Mouse (Mus musculus): ENCODE measurements around the gene Pecam1. TPM values are rescaled to one million over a fixed set of nuclear protein-coding genes. Genes with fewer than 3 reads are reported as not detected.

Gene Pecam1
- polyA plus RNA-seq, 1 experiment from 2014 or later, result 172 TPM

DNA sequence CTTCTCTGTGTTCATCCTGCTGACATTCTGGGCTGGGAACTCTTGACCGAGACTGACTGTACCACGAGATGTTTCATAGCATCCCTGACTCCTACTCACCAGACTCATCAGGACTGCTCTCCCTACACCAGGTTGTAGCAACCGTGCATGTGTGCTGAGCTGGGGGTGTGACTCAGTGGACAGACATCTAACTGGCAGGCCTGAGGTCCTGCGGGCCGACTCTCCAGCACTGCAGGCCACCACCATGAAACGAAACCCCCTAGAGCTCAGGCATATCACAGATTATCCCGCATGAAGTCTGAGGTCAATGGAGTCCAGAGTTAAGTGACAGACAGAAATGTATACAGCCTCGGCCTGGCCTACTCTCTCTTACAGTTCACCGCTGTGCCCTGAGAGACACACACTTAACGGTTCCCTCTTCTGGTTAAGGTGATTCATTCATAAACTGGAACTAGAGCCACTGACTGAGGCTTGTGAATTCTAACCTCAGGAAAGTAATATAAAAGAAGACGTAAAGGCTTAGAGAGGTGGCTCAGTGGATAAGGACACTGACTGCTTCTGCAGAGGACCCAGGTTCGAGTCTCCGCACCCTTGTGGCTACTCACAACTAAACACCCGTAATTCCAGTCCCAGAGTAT, 83.8 kb downstream of the Pecam1 start:
- WGBS, result 79% methylated on average over 14 of the region's 14 CpGs
- no peak for DNase-seq (ENCODE audit: low spot score)
- TF ChIP-seq CTCF (IDR thresholded peaks at IDR 0.05), result no peak
- TF ChIP-seq EP300 (IDR thresholded peaks at IDR 0.05), result no peak
- Histone ChIP-seq H3K4me3 (ENCODE audit: low read depth, low read length) (no peak overlapping the region), H3K9ac (replicated peaks; ENCODE audit: low read depth) (no peak overlapping the region), H3K36me3 (ENCODE audit: insufficient read depth, low read length) (no peaks in the 10 kb centered on the region), H3K27ac (ENCODE audit: low read length) (peak overlapping the region; percentile 40), H3K27me3 (replicated peaks; ENCODE audit: insufficient read depth, low read length) (no peaks in the 10 kb centered on the region), H3K9me3 (ENCODE audit: low read length) (no peaks in the 10 kb centered on the region), H3K4me2 (replicated peaks; ENCODE audit: low read depth, low read length) (no peak overlapping the region), H3K4me1 (ENCODE audit: insufficient read depth, low read depth, low read length) (peaks cover 10% of the 10 kb centered on the region; the same call in 1 of the 2 replicates)
- ATAC-seq, result no peak

- Histone ChIP-seq H3K4me2 (replicated peaks; ENCODE audit: low read depth, low read length) (no peak overlapping the region), H3K36me3 (ENCODE audit: insufficient read depth, low read length) (no peaks in the 10 kb centered on the region), H3K27ac (ENCODE audit: low read length) (peak overlapping the region; percentile 40), H3K4me3 (ENCODE audit: low read depth, low read length) (no peak overlapping the region), H3K9ac (replicated peaks; ENCODE audit: low read depth) (no peak overlapping the region), H3K4me1 (ENCODE audit: insufficient read depth, low read depth, low read length) (peaks cover 10% of the 10 kb centered on the region; the same call in 1 of the 2 replicates), H3K9me3 (ENCODE audit: low read length) (no peaks in the 10 kb centered on the region), H3K27me3 (replicated peaks; ENCODE audit: insufficient read depth, low read length) (no peaks in the 10 kb centered on the region)
- no peak for DNase-seq (ENCODE audit: low spot score)
- ATAC-seq, result no peak
- TF ChIP-seq EP300 (IDR thresholded peaks at IDR 0.05), result no peak
- TF ChIP-seq CTCF (IDR thresholded peaks at IDR 0.05), result no peak
- 79% methylated on average over 2 of the region's 2 CpGs for WGBS
These were observed 84.6 kb downstream of the Pecam1 start for GRCm38 (mm10) chr11:106665841-106666240.

DNA sequence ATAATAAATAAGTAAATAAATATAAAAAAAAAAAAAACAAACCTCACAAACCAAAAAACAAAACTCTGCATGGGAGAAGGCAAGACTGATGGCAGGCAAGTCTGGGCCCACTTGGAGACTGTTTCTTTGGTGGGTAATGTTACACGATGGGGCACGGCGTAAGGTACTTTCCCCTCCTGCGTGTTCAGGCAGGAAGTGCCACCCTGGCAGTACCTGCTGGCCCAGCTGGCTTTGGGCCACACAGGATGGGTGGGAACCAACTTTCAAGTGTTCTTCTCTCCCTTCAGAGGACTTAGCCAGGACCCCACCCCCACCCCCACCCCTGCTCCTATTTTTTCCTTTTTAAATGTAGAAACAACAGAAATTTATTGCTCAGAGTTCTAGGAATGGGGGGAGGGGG, 85.1 kb downstream of the Pecam1 start:
- H3K27me3 ChIP-seq (replicated peaks; ENCODE audit: insufficient read depth, low read length), result no peaks in the 10 kb centered on the region
- 23% methylated on average over 4 of the region's 4 CpGs for WGBS
- no peak overlapping the region for H3K4me3 ChIP-seq (ENCODE audit: low read depth, low read length)
- TF ChIP-seq EP300 (IDR thresholded peaks at IDR 0.05) (0 out of 2 replicates have a peak, but pooled peaks have one; percentile 11), CTCF (IDR thresholded peaks at IDR 0.05) (no peak)
- ATAC-seq, result peak; percentile 31; the same call in 1 of the 2 replicates
- H3K9ac ChIP-seq (replicated peaks; ENCODE audit: low read depth), result no peak overlapping the region
- H3K9me3 ChIP-seq (ENCODE audit: low read length), result no peaks in the 10 kb centered on the region
- H3K27ac ChIP-seq (ENCODE audit: low read length), result 0 out of 2 replicates have a peak overlapping the region, but pooled peaks have one; percentile 40
- peaks cover 12% of the 10 kb centered on the region; the same call in 1 of the 2 replicates for H3K4me1 ChIP-seq (ENCODE audit: insufficient read depth, low read depth, low read length)
- DNase-seq (ENCODE audit: low spot score), result no peak
- H3K36me3 ChIP-seq (ENCODE audit: insufficient read depth, low read length), result no peaks in the 10 kb centered on the region
- no peak overlapping the region for H3K4me2 ChIP-seq (replicated peaks; ENCODE audit: low read depth, low read length)

- no peak for ATAC-seq
- H3K4me3 ChIP-seq (ENCODE audit: low read depth, low read length), result no peak overlapping the region
- 69% methylated on average over 8 of the region's 8 CpGs for WGBS
- H3K4me2 ChIP-seq (replicated peaks; ENCODE audit: low read depth, low read length), result no peak overlapping the region
- peak overlapping the region; percentile 66; the same call in 1 of the 2 replicates for H3K27ac ChIP-seq (ENCODE audit: low read length)
- DNase-seq (ENCODE audit: low spot score), result no peak
- peaks cover 9% of the 10 kb centered on the region; the same call in 1 of the 2 replicates for H3K4me1 ChIP-seq (ENCODE audit: insufficient read depth, low read depth, low read length)
- H3K27me3 ChIP-seq (replicated peaks; ENCODE audit: insufficient read depth, low read length), result no peaks in the 10 kb centered on the region
- no peaks in the 10 kb centered on the region for H3K9me3 ChIP-seq (ENCODE audit: low read length)
- no peak for TF ChIP-seq CTCF (IDR thresholded peaks at IDR 0.05)
- no peak for TF ChIP-seq EP300 (IDR thresholded peaks at IDR 0.05)
- no peak overlapping the region for H3K9ac ChIP-seq (replicated peaks; ENCODE audit: low read depth)
- no peaks in the 10 kb centered on the region for H3K36me3 ChIP-seq (ENCODE audit: insufficient read depth, low read length)
These were observed 85.7 kb downstream of the Pecam1 start for GRCm38 (mm10) chr11:106664691-106665090.

GRCm38 (mm10) chr11:106663838-106664237, 86.6 kb downstream of the Pecam1 start:
- H3K27ac ChIP-seq (ENCODE audit: low read length), result peak overlapping the region; percentile 66
- no peaks in the 10 kb centered on the region for H3K36me3 ChIP-seq (ENCODE audit: insufficient read depth, low read length)
- no peaks in the 10 kb centered on the region for H3K9me3 ChIP-seq (ENCODE audit: low read length)
- no peak overlapping the region for H3K9ac ChIP-seq (replicated peaks; ENCODE audit: low read depth)
- WGBS, result 60% methylated on average over 6 of the region's 6 CpGs
- H3K4me2 ChIP-seq (replicated peaks; ENCODE audit: low read depth, low read length), result no peak overlapping the region
- TF ChIP-seq CTCF (IDR thresholded peaks at IDR 0.05) (peak; percentile 17; the same call in 1 of the 2 replicates), EP300 (IDR thresholded peaks at IDR 0.05) (no peak)
- H3K4me3 ChIP-seq (ENCODE audit: low read depth, low read length), result no peak overlapping the region
- ATAC-seq, result peak; percentile 14
- H3K4me1 ChIP-seq (ENCODE audit: insufficient read depth, low read depth, low read length), result peaks cover 11% of the 10 kb centered on the region; the same call in 1 of the 2 replicates
- DNase-seq (ENCODE audit: low spot score), result peak; percentile 57
- no peaks in the 10 kb centered on the region for H3K27me3 ChIP-seq (replicated peaks; ENCODE audit: insufficient read depth, low read length)

- Histone ChIP-seq H3K27ac (ENCODE audit: low read length) (peak overlapping the region; percentile 83; the same call in 1 of the 2 replicates), H3K4me3 (ENCODE audit: low read depth, low read length) (no peak overlapping the region), H3K36me3 (ENCODE audit: insufficient read depth, low read length) (no peaks in the 10 kb centered on the region), H3K27me3 (replicated peaks; ENCODE audit: insufficient read depth, low read length) (no peaks in the 10 kb centered on the region), H3K9ac (replicated peaks; ENCODE audit: low read depth) (no peak overlapping the region), H3K4me1 (ENCODE audit: insufficient read depth, low read depth, low read length) (peaks cover 18% of the 10 kb centered on the region; the same call in 1 of the 2 replicates), H3K9me3 (ENCODE audit: low read length) (no peaks in the 10 kb centered on the region), H3K4me2 (replicated peaks; ENCODE audit: low read depth, low read length) (no peak overlapping the region)
- WGBS, result 72% methylated on average over 10 of the region's 11 CpGs
- TF ChIP-seq CTCF (IDR thresholded peaks at IDR 0.05), result no peak
- ATAC-seq, result no peak
- no peak for DNase-seq (ENCODE audit: low spot score)
These were observed 87.6 kb downstream of the Pecam1 start for GRCm38 (mm10) chr11:106662634-106663407.

Data from lung, postnatal 0 days (tissue).